Mouse (Mus musculus) frontal cortex, adult (tissue): ENCODE measurements around the gene Pacs1.
"Not testable (repeated sequence)": the region's sequence is repeated elsewhere in the genome, so short reads cannot be mapped to it uniquely, and the experiment has no call there.

ENCODE experiments used
- ATAC-seq: cut with Nextera tagmentation; 2 replicates; pipeline ENCODE4 v1.9.2; 2017; ENCODE audit warnings: mild to moderate bottlenecking, moderate library complexity, mixed read lengths; ENCODE audit not compliant: low TSS enrichment

Gene Pacs1

GRCm38 (mm10) chr19:5097521-5098362, 175.2 kb downstream of the Pacs1 start:
- no peak for ATAC-seq

- ATAC-seq = no peak
Observed at GRCm38 (mm10) chr19:5095887-5096474, 176.9 kb downstream of the Pacs1 start.

GRCm38 (mm10) chr19:5094746-5095417, 178.0 kb downstream of the Pacs1 start:
- no peak for ATAC-seq

- ATAC-seq = peak; percentile 66
Observed at GRCm38 (mm10) chr19:5094243-5094632, 178.7 kb downstream of the Pacs1 start.

- no peak for ATAC-seq
Observed at GRCm38 (mm10) chr19:5093481-5094242, 179.3 kb downstream of the Pacs1 start.

- ATAC-seq = no peak
Observed at GRCm38 (mm10) chr19:5092083-5092482, 180.8 kb downstream of the Pacs1 start.

- ATAC-seq = no peak
Observed at GRCm38 (mm10) chr19:5089324-5089723, 183.6 kb downstream of the Pacs1 start.

GRCm38 (mm10) chr19:5087884-5088728, 184.8 kb downstream of the Pacs1 start, which contains the start of gene Yif1a:
Yif1a (plus strand) TSS chr19:5088538.
- ATAC-seq = peak; percentile 71

- not testable (repeated sequence) for ATAC-seq
Observed at GRCm38 (mm10) chr19:5086533-5086932, 186.4 kb downstream of the Pacs1 start.

- no peak for ATAC-seq
Observed at GRCm38 (mm10) chr19:5085145-5085863, 187.6 kb downstream of the Pacs1 start, which contains the start of gene Tmem151a. Tmem151a (minus strand) TSS chr19:5085531.

- ATAC-seq = no peak
Observed at GRCm38 (mm10) chr19:5084834-5085144, 188.1 kb downstream of the Pacs1 start.

GRCm38 (mm10) chr19:5083961-5084833, 188.7 kb downstream of the Pacs1 start:
- no peak for ATAC-seq
